Mouse (Mus musculus) limb, embryonic 14.5 days (tissue): ENCODE data around the gene Aip. TPM values are rescaled to one million over a fixed set of nuclear protein-coding genes. Genes with fewer than 3 reads are reported as not detected.
"Not testable (repeated sequence)": the region's sequence is repeated elsewhere in the genome, so short reads cannot be mapped to it uniquely, and the experiment has no call there.

Experiments used
- ATAC-seq: fragments of 200-750 bp; cut with Nextera tagmentation; 2 replicates; pipeline ENCODE4 v1.8.0; 2017; ENCODE audit warnings: low read depth, moderate number of reproducible peaks, moderate TSS enrichment; ENCODE audit not compliant: low FRiP score
- DNase-seq: peaks from one replicate; pipeline ENCODE4 v3.0.0-alpha.2; 2015; ENCODE audit warnings: low spot score
- H3K27ac ChIP-seq: fragments of 300-500 bp; sonication (generic); replicated peaks from 2 replicates; pipeline ENCODE4 v1.5.1; 2014; ENCODE audit warnings: low read depth, mild to moderate bottlenecking, low read length, moderate library complexity, mixed read lengths
- H3K27me3 ChIP-seq: fragments of 300-500 bp; sonication (generic); 2 replicates; pipeline ENCODE4 v1.6.1; 2014; ENCODE audit warnings: low read length, mixed read lengths; ENCODE audit not compliant: control insufficient read depth, insufficient read depth
- H3K36me3 ChIP-seq: fragments of 300-500 bp; sonication (generic); 2 replicates; pipeline ENCODE4 v1.6.1; 2014; ENCODE audit warnings: mild to moderate bottlenecking, low read length, moderate library complexity, mixed read lengths; ENCODE audit not compliant: control insufficient read depth, insufficient read depth
- H3K4me1 ChIP-seq: fragments of 300-500 bp; sonication (generic); 2 replicates; pipeline ENCODE4 v1.6.1; 2014; ENCODE audit warnings: antibody characterized with exemption, low read length, mixed read lengths; ENCODE audit not compliant: control insufficient read depth, insufficient read depth
- H3K4me2 ChIP-seq: fragments of 300-500 bp; sonication (generic); replicated peaks from 2 replicates; pipeline ENCODE4 v1.6.1; 2014; ENCODE audit warnings: low read depth, mild to moderate bottlenecking, low read length, moderate library complexity; ENCODE audit not compliant: severe bottlenecking
- H3K4me3 ChIP-seq: fragments of 300-500 bp; sonication (generic); replicated peaks from 2 replicates; pipeline ENCODE4 v1.5.1; 2014; ENCODE audit warnings: low read length
- H3K9ac ChIP-seq: fragments of 300-500 bp; sonication (generic); 2 replicates; pipeline ENCODE4 v1.6.1; 2014; ENCODE audit warnings: mild to moderate bottlenecking, low read depth, low read length, moderate library complexity; ENCODE audit not compliant: severe bottlenecking
- H3K9me3 ChIP-seq: fragments of 300-500 bp; sonication (generic); 2 replicates; pipeline ENCODE4 v1.6.1; 2016; ENCODE audit warnings: low read length; ENCODE audit not compliant: control insufficient read depth
- POLR2A ChIP-seq: fragments of 200-500 bp; IDR thresholded peaks from 2 replicates; pipeline ENCODE4 v1.8.0; 2012; ENCODE audit warnings: inconsistent platforms, mild to moderate bottlenecking, moderate library complexity, borderline replicate concordance; ENCODE audit not compliant: insufficient read depth, insufficient read length; ENCODE audit errors: extremely low read depth
- WGBS: fragments of 180-500 bp; shearing (Covaris S2); extraction: QIAGEN DNeasy Blood & Tissue Kit; methylation state at CpG from one replicate; pipeline ENCODE4 v1.1.7; 2014; 5-methylcytosine and 5-hydroxymethylcytosine counted together
- polyA plus RNA-seq, 2 experiments: library from polyadenylated mRNA; depleted of rRNA in 1 of 2; stranded (reverse) in 1 of 2; unstranded in 1 of 2; fragments of >200 nt; fragmentation: Nextera tagmentation in 1 of 2; extraction: Ambion mirVana in 1 of 2; gene quantifications; 2 replicates each; pipeline versions ENCODE4 v1.2.1 to v1.2.3; 2012 to 2014

Gene Aip
- polyA plus RNA-seq, 2 experiments: 86.4 to 119 TPM

DNA sequence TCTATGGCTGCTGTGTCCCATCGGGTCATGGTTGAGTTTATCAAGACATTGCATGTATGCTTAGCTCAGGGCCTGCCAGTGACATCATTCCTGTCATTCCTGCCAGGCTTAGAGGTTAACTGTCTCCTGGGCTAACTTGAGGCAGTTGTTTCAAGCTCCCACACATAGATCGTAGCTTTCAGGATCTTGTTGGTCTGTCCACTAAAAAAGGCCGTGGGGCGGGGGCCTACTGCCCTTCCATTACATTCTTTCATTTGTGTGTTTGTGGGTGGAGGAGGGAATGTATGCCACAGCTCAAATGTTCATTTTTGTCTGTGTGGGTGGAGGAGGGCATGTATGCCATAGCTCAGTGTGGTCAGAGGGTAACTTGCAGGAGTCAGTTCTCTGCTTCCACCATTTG is 4.4 kb upstream of the Aip start:
- no peak overlapping the region for H3K9ac ChIP-seq

DNA sequence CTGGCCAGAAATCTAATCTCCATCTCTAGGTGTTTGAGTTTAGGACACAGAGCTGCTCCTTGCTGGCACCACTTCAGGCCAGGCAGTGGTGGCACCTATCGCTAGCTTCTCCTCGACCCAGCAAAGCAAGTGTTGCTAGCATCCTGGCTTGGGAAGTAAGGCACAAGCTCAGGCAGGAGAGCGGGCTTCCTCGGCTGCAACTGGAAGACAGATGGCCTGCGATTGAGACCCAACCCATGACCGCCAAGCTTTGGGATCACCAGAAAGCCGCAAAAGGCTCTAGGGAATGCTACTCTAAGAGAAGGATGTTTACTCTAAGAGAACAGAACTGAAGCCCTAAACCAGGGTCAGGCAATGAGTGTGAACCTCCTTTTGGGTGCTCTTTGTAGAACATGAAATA is 3.8 kb upstream of the Aip start:
- ATAC-seq (no peak), DNase-seq (no peak)
- Histone ChIP-seq H3K9me3 (no peaks in the 10 kb centered on the region), H3K36me3 (peaks cover 62% of the 10 kb centered on the region), H3K4me2 (no peak overlapping the region), H3K4me1 (peaks cover 8% of the 10 kb centered on the region), H3K4me3 (no peak overlapping the region), H3K27ac (no peak overlapping the region), H3K27me3 (no peaks in the 10 kb centered on the region), H3K9ac (no peak overlapping the region)
- TF ChIP-seq POLR2A: no peak
- 94% methylated on average over 7 of the region's 7 CpGs for WGBS

More for the DNA sequence above, 4.4 kb upstream of the Aip start:
- no peaks in the 10 kb centered on the region for H3K27me3 ChIP-seq
- peaks cover 8% of the 10 kb centered on the region for H3K4me1 ChIP-seq
- H3K36me3 ChIP-seq: peaks cover 62% of the 10 kb centered on the region
- 81% methylated on average over 4 of the region's 4 CpGs for WGBS
- no peak overlapping the region for H3K27ac ChIP-seq
- no peaks in the 10 kb centered on the region for H3K9me3 ChIP-seq
- H3K4me3 ChIP-seq: no peak overlapping the region
- TF ChIP-seq POLR2A: no peak
- DNase-seq: no peak
- ATAC-seq: no peak
- H3K4me2 ChIP-seq: no peak overlapping the region

DNA sequence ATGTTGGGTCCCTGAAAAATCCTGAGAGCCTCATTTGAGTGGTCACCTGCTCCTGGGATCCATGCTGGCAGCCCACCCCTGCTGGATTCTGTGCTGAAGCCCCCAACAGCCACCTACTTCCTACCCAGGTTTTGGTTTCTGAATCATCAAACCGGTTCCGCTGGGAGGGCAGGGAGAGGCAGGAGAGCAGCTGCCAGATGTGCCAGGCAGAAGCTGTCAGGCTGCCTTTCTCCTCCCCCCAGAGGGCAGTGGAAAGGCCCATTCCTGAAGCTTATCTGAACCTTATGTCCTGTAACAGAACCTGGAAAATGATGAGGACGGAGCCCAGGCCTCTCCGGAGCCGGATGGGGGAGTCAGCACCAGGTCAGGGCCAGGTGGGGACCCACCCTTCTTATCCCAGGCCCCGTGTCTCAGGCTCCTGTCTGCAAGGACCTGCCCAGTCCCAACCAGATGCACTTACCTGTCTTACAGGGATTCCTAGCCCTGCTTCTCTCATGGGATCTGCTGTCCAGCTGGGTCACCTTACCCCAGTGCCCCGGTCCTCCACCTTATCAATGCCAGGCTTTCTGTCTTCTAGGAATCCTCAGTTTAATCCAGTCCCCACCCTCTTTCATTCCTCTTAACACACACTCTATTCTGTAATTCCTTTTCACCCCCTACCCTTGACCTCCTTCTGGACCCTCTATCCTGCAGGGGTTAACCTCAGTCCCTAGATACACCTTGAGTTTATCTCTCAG is 1.3 kb upstream of the Aip start:
- DNase-seq: peak; percentile 20
- Histone ChIP-seq H3K4me2 (peak overlapping the region; percentile 75), H3K36me3 (peaks cover 48% of the 10 kb centered on the region), H3K4me3 (peak overlapping the region; percentile 86), H3K9me3 (no peaks in the 10 kb centered on the region), H3K4me1 (peaks cover 8% of the 10 kb centered on the region), H3K27me3 (no peaks in the 10 kb centered on the region), H3K9ac (peak overlapping the region; percentile 84), H3K27ac (0 out of 2 replicates have a peak overlapping the region, but pooled peaks have one; percentile 14)
- no peak for ATAC-seq
- TF ChIP-seq POLR2A: no peak
- 51% methylated on average over 7 of the region's 7 CpGs for WGBS

DNA sequence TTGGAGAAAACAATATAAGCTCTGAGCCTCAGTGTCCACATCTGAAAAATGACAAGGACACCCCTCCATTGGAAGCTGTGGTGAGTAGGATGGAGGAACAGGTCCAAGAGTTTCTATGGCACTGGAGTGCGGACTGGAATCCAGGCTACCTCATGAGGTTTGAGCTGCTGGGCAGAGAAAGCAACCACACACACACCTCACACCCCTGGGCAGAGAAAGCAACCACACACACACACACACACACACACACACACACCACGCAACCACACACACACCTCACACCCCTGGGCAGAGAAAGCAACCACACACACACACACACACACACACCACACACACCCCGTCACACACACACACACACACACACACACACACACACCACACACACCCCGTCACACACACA is 390 bp downstream of the Aip start:
- DNase-seq (peak; percentile 26), ATAC-seq (peak; percentile 8)
- H3K4me2 ChIP-seq: peak overlapping the region; percentile 52
- H3K27me3 ChIP-seq, H3K9me3 ChIP-seq: not testable (repeated sequence)
- peaks cover 34% of the 10 kb centered on the region for H3K36me3 ChIP-seq
- WGBS: 8% methylated on average over 3 of the region's 4 CpGs
- H3K27ac ChIP-seq: 0 out of 2 replicates have a peak overlapping the region, but pooled peaks have one; percentile 40
- H3K4me3 ChIP-seq: peak overlapping the region; percentile 86
- H3K4me1 ChIP-seq: peaks cover 15% of the 10 kb centered on the region
- peak overlapping the region; percentile 84 for H3K9ac ChIP-seq

DNA sequence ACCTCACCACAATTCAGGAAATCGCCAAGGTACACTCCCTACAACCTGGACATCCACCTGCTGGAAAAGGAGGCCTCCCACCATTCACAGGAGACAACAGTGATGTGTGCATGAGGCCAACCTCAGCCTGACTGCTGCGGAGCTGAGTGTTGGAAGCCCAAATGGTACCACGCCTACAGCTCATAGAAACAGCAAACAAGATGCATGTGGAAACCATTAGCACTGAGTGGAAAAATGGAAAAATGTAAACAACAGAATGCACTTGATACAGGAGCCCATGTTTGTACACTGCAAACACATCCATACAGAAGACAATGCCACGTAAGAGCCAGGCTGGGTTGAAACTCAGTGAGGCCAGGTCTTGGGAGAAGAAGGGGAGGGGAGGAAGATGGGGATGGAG is 1.2 kb downstream of the Aip start:
- Histone ChIP-seq H3K9me3 (no peaks in the 10 kb centered on the region), H3K4me1 (peaks cover 17% of the 10 kb centered on the region), H3K9ac (no peak overlapping the region; the same call in 1 of the 2 replicates), H3K4me3 (no peak overlapping the region), H3K27me3 (no peaks in the 10 kb centered on the region), H3K36me3 (peaks cover 26% of the 10 kb centered on the region), H3K27ac (no peak overlapping the region), H3K4me2 (no peak overlapping the region)
- no peak for ATAC-seq
- 68% methylated on average over 4 of the region's 4 CpGs for WGBS
- no peak for TF ChIP-seq POLR2A
- DNase-seq: no peak
